Mouse (Mus musculus) gastrocnemius, adult 18-20 months (tissue): ENCODE data around the gene Zbtb20. TPM values are rescaled to one million over a fixed set of nuclear protein-coding genes. Genes with fewer than 3 reads are reported as not detected.

ENCODE experiments used
- DNase-seq: peaks from one replicate; pipeline ENCODE4 v3.0.0; 2021; ENCODE audit warnings: low spot score
- total RNA-seq, 2 experiments: library from RNA; stranded (reverse); gene quantifications; 2 replicates each; pipeline ENCODE4 v1.2.3; 2021

Gene Zbtb20
- total RNA-seq, 2 experiments from 2014 or later = 75.4 to 79.3 TPM

DNA sequence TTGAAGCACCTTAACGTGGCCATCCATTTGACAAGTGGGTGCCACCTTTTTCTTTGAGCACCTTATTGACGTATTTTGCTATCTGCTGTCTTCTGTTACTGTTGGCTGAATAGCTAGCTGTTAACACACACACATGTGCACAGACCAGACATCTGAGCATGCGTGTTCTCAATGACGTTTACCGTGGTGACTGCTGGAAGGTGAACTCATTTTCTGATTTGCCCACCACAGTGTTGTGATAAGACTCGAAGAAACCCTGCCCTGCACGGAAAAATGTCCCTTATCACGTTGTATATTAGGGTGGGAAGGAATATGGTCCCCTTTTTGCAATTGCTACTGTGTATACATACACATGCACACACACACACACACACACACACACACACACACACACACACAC lies 765.5 kb downstream of the Zbtb20 start:
- DNase-seq = no peak

DNA sequence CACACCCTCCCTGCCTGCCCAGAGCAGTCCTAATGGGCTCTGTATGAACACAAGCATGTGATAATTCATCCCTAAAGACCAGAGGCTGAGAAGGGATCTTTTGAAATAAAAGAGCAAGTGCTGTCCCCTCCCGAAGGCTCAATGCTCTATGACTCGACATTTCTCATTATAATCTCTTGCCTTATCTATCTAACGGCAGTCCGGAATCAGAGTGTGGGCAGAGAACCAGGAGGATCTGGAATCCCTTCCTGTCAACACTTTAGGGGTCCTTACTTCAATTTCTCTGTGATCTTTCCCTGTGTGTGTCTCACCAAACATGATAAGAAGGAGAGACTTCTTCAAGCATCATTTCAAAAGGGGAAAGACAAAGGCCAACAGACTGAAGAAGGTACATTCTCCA lies 770.2 kb downstream of the Zbtb20 start:
- no peak for DNase-seq

DNA sequence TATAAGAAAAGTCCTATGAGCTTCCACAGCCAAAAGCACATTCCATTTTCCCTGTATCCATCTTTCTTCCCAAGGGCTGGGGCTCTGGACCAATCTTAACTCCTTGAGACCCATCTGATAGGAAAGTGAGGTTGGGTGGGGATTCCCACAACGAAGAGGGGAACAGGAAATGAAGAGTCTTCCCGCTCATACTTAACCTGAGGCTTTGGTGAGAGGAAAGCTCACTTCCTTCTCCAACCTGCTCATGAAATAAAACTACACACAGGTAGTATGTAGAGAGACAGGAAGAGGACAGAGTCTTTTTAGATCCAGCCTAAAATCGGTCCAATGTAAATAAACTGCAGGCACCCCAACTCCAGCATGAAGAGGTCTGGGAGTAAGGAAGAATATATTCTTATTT lies 771.3 kb downstream of the Zbtb20 start:
- no peak for DNase-seq

DNA sequence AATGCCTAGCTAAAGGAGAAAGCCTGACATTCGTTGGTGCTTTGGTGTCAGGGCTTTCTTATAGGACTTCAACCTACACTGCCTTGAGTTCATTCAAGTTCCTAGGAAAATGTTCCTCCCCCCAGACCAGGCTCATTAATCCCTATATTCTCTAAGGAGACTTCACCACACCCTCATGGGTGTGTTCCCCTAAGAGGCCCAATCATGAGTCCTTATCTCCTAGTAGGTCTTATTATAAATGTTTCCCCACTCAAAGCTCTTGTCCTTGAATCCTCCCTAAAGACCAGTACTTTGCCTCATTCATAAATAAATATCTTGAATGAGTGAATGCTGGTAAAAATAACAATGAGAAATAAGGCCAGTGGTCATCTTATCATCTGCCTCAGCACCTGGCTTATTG lies 772.0 kb downstream of the Zbtb20 start:
- DNase-seq = no peak

DNA sequence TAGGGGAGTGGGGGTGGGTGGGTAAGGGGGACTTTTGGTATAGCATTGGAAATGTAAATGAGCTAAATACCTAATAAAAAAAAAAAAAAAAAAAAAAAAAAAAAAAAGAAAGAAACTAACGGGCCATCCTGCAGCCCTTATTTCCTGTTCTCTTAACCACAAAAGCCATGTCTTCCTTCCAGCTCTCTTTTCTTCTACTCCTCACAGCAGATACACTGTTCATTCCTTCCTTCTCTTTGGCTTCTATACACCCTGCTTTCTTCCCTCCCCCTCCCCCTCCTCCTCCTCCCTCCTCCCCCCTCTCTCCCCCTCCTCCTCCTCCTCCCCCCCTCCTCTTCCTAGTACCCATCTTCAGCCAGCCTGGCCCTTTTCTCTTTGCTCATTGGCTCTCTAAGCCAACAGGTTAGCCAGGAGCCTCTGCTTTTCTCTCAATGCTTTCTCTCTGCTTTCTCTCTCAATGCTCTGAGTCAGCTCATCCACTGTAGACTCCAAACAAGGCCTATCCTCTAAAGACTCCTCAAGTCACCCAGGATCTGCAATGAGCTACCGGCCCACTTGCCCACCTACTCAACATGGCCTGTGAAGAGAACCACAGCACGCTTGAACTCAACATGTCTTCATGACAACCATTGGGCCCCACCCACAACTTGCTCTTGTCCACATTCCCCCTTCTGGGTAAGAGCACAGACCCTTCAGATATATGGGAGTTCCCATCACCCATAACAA lies 774.8 kb downstream of the Zbtb20 start:
- DNase-seq = no peak

DNA sequence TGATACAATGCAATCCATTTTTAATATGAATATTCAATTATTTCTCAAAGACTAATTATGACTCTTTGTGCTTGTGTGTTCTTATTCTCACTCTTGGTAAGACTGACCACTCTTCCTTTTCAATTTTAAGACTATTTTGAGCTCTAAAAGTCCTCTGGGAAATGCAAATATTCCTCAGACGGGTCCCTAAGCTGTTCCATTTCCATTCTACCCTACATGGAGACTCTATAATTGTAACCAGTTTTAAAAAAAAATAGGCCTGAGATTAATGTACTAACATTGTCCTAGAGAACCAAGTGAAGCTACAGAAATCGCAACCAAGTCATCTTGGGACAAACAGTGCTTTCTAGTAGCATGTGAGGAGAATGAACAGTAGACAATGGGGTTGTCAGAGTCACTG lies 777.6 kb downstream of the Zbtb20 start:
- no peak for DNase-seq

DNA sequence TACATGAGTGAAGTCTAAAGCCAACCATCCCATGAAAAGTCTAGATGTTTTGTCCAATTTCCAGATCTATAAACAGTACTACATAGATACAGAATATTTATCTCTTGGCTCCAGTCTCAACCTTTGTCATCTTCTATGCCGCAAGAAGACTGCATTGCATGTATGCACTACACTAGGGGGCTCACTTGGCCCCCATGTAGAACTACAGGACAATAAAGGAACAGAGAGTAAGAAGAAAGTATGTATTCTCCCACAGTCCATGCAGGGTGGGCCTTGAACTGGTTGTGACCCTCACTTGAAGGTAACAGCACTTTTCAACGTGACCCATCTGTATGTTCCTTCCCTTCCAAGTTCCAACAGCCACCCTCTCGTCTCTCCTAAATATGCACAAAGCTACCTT lies 778.6 kb downstream of the Zbtb20 start:
- DNase-seq = no peak

DNA sequence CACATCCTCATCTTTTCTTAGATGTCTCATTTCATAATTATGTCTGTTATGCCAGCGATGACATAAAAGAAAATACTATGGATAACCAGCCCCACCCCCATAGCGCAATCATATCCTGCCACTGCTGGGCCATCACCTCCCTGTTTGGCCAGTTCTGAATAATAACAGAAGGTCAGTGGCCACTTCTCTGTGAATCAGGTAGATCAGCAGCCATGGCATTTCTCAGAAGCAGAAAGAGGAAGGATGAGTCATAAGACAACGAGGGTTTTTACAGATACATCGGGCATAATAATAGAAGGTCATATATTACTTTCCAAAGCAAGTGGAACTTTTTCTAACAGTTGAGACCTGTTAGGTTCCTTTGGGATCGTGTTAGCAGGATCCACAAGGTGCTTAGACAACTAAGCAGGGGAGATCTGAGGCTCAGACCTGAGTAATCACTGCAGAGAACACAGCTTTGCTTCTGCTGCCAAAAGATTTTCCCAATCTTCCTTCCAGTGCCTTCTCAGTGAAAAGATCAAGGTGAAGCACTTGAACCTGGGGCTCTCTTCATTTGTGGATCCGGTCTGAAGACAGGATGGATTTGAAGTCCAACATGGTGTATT lies 779.6 kb downstream of the Zbtb20 start:
- DNase-seq = no peak

DNA sequence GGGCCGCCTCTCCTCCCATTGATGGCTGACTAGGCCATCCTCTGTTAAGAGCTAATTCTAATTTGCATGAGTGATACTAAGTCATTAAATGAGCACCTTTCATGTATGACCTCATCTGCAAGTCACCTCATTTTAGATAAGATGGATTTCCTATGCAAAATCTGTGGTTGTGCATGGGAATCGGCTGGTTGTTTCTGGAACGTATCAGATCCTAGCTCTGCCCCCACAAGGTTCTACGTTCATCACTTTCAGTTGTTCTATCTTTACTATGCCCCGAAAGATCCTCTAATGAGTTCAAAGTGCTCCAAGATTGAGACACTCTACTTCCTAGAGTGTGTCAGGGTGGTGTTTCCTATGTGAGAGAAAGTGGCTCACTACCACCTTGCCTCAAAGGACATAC lies 785.9 kb downstream of the Zbtb20 start:
- no peak for DNase-seq

DNA sequence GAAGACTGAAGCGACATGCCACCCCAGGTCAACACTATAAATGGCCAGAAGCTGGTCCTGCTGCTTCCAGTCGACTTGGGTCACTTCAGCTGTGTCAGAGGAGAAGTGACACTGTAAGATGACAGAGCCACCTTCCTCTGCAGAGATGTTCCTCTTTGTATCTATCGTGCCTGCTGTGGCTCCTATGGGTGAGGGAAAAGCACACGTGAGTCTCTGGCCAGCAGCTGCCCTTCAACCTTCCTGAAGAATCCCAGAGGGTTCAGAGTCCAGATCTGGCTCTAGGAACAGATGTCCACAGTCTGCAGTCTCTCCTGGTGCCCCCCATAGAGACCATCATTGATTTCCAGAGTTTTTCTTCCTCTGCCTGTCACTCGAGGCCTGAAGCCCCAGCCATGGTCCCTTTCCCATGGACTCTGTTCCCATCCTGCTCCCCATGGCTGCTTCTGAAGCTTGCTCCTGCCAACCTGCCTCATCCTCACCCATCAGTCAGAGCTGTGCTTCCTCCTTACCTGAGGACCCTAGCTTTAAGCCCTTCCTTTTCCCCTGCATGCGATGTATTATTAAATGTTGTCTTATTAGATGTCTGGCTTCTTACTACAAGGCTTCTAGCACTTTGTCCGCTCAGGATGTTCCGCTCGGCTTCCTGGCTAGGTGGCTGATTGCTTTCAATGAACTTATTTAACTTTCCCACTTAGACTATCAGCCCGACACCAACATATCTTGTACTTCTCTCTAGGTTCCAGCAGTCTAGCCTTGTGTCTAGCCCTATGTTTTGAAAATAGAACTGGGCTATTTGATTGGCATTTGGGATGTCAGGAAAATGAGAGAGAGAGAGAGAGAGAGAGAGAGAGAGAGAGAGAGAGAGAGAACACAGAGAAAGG lies 786.7 kb downstream of the Zbtb20 start:
- DNase-seq = no peak

DNA sequence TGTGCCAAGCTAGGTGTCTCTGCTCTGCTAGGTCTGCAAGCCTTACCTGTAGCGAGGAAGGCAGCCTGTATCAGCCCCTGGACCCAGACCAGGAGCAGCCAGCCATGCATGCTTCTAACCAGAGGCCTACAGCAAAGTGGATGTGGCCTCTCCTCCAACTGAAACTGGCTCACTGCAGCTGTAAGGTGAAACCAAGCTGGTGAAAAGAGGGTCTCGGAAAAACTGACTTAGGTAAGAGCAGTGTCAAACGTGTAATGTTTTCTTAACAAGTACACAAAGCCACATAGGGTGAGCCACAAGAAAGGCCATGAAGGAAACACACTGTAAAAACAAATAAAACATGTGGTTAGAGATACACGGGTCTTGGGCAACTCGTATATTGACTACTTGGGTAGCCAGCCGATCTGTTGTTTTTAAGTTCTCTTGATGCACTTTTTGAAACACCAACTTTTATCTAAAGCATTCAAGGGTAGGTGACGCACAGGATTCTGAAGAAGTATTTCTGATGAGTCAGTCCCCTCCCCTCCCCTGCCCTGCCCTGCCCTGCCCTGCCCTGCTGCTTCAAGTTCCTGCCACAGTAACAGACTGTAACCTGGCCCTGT lies 788.4 kb downstream of the Zbtb20 start, which contains the start of gene Tigit:
Tigit (minus strand) TSS at position 169 of the 602 bp plus-strand sequence.
- no peak for DNase-seq

DNA sequence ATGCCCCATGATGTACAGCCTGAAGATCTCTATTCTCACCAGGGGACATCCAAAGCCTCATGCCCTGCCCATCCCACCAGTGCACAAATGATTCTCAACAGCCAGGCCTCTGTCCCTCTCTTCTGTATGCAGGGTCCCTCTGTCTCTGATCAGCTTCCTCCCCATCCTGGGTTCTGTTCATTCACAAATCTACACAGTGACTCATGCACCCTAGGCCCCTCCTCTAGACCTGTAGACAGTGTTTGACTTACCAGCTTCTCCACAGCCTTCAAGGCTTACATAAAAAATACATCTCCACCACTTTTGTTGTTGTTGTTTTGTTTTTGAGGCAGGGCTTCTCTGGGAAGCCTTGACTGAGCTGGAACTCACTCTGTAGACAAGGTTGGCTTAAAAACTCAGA lies 789.2 kb downstream of the Zbtb20 start:
- no peak for DNase-seq

DNA sequence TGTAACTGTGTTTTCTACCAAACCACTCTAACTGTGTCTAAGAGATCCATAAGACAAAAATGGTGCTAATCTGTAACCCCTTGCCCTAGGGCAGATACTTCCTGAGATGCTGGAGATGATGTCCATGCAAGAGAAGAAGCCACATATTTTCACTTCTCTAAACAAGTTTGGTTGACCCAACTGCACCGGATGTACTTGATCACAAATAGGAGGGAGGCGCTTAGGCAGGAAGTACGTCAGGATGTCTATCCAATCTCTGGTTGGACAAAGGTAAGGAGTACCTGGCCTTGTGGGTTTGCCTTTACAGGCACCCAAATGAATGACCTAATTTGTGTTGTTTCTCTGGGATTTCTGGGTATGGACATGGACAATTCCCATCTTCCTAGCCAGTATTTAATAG lies 792.6 kb downstream of the Zbtb20 start:
- DNase-seq = no peak

DNA sequence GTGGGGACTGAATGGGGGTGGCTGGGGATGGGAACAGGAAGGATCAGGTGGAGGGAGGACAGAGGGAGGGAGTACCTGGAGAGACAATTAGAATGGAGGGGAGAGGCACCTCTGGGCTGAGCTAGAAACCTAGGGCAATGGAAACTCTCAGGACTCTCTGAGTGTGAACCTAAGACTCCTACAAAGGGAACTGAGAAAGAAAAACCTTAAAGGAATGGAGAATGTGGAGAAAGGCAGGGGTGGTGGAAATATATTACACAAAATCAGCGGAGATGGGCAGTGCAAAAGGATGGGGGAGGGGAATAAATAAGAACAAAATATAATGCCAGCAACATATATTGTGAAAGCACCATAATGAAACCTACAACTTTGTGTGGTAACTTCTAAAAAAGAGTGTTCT lies 796.3 kb downstream of the Zbtb20 start:
- no peak for DNase-seq

DNA sequence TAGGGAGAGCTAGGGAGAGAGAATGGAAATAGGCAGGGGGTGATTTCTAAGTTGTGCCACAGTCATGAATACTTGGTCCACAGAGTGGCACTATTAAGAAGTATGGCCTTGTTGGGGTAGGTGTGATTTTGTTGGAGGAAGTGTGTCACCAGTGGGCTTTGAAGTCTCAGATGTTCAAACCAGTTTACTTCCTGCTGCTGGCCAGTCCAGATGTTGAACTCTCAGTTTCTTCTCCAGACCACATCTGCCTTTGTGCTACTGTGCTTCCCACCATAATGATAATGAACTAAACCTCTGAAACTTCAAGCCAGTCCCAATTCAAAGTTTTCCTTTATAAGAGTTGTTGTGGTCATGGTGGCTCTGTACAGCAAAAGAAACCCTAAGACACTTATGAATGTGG lies 797.0 kb downstream of the Zbtb20 start:
- DNase-seq = no peak

DNA sequence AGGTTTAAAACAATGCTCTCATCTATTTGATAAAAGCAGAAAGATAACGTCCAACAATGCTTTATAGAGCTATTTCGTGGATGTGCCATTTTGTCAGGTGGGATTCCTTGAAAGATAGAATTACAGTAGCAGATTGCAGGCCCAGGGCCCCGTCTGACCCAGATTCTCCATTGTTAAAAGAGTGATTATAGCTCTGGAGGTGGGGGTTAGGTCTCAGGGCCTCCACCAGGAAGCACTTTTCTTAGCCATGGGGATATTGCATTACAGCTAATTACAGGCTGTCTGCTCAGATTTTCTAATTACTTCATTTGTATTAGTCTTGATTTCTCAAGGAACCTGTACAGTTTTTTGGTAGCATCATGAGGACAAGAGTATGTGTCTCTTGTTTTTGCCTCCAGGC lies 798.7 kb downstream of the Zbtb20 start:
- no peak for DNase-seq

DNA sequence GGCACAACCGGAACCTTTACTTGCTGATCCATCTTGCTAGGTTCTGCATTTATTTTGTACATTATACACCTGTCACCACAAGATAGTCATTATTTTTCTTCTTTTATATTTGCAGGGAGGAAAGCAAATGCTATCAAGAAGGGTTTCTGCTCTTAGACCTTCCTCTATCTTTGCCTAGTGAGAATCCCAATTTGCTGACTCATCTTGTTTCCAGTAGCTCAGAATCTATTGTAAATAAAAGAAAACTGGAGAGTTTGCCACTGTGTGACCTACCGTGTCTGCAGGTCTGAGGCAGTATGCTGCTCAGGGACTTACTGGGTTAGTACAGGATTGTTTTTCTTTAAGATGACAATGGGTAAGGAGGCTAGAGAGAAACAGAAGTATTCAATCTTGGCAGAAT lies 812.3 kb downstream of the Zbtb20 start:
- no peak for DNase-seq

DNA sequence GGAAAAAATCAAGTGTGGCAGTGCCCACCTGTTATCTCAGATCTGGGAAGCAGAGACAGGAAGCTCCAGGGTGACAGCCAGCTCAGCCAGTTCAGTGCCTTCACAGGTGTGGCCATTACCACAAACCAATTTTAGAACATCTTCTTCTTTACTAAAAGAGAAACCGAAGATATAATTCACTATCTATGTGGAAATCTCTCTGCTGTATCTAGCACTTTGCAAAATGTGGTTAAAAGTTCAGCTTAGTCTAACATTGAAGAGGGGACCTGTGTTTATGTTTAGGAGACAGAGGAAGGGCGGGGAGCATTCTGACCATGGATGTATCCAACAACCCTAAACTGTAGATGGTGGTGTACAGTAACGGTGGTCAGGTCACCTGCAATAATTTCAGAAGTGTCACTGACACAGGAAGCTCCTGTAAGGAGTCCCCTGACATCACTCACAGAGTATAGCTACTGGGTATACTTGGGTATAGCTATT lies 814.6 kb downstream of the Zbtb20 start:
- DNase-seq = no peak

DNA sequence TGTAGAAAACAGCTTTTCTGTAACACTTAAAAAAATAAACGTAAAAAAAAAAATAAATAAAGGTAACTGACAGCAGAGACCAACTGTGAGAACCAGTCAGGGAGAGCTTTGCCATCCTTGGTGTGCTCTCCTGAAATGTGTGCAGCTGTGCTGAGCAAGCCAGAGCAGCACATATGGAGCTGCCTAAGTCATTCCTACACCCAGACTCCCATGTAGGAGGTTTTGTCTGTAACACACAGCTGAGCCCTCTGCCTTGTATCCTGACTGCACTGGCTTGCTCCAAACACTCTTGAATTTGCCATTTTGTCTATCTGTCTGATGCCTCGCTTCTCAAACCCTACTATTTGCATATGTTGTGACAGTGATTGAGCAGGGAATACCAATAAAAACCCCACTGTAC lies 815.2 kb downstream of the Zbtb20 start:
- DNase-seq = no peak

DNA sequence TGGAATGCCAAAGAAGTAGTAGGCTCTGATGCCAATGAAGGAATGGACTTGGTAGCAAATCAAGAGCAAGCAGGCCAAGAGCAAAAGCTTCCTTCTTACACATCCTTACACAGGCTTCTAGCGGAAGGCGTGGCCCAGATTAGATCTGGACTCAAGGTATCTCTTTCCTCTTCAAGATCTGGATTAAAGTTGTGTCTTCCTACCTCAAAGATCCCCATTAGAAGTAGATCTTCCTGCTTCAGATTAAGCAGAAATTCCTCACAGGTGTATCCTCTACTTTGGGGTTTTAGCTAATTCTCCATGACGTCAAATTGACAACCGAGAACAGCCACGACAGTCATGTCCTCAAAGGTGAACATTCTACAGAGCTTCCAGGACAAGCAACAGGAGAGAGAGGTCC lies 816.1 kb downstream of the Zbtb20 start:
- no peak for DNase-seq
